Mouse (Mus musculus): Measurements from ENCODE around the gene Nox4. TPM values are rescaled to one million over a fixed set of nuclear protein-coding genes. Genes with fewer than 3 reads are reported as not detected.

Gene Nox4
- polyA plus RNA-seq (2012; rRNA removed): 0.67 and 1.6 TPM in 2 replicates

GRCm38 (mm10) chr7:87245856-87246579, at the start of gene Nox4:
Gene Nox4 (plus strand): TSS chr7:87246096.

Other genes with a start within 250 kb of the Nox4 start
- gene Vmn2r79, start 250.0 kb upstream of the Nox4 start, polyA plus RNA-seq (2012; rRNA removed): not detected in 2 replicates
- gene Tyr, start 247.4 kb downstream of the Nox4 start, polyA plus RNA-seq (2012; rRNA removed): not detected in 2 replicates